Mouse (Mus musculus) right cerebral cortex, adult 2 months (tissue): ENCODE results near the gene H2-K1.
"Not testable (repeated sequence)": the region's sequence is repeated elsewhere in the genome, so short reads cannot be mapped to it uniquely, and the experiment has no call there.

Experiments
- DNase-seq, 2 experiments: peaks; one replicate each; pipeline ENCODE4 v3.0.0; 2021 to 2022; ENCODE audit warnings: low spot score in 2 of 2

The H2-K1 gene

GRCm38 (mm10) chr17:33954646-33955554, 45.2 kb downstream of the H2-K1 start:
- DNase-seq, result no peak

DNA sequence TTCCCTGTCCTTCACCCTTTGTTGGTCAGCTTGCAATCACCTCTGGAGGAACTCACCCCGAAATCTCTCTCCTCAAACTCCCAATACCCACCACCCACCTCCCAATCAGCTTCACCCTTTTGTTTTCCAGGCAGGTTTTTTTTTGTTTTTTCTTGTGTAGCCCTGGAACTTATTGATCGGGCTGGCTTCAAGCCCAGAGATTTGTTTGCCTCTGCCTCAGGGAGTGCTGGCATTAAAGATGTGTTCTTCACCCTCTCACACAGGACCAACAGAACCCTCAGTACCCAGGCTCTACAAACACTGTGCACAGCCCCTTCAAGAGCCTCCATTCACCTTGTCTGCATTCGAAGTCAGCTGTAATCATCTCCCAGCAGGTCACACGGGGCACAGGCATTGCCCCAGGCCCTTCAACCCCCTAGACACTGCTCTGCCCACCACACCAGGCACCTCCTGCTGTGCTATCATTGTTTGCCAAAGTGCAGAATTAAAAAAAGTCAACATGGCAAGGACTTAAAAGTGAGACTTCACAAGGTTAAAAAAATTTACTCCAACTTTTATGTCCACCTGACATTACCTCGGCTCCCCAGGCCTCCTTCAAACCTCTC, 46.1 kb downstream of the H2-K1 start:
- DNase-seq, result no peak

DNA sequence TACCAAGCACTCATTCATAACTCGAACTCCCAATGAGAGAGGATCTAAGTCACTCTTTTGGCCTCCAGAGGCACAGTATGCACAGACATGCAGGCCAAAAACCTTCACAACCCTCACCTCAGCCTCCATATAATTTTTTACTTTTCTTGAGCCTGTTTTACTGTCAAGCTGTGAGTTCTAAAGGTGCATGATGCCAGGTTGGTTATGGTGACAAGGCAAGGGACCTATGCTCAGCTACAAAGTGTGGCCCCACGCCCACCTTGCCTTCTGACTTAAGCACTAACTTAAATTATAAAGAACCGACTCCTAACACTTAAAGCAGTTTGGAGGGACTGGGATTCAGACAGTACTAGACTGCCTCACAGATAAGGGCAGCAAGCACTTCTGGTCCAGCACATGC, 46.8 kb downstream of the H2-K1 start:
- DNase-seq, result no peak

DNA sequence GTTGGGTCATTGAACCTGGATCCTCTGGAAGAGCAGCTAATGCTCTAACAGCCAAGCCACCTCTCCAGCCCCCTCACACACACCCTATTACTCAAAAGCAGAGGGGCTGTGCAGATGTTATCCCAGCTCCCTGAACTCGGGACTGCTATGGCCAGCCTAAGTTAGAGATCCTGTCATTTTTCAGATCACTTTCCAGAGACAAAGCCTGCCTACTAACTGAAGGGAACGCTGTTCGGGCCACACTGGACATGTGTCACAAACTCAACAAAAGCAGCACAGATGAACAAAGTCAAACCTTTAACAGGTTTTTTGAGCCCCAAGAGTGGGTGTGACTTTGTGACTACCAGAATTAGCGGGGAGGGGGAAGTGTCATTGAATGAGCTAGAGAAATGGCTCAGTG, 47.3 kb downstream of the H2-K1 start:
- DNase-seq, result no peak

DNA sequence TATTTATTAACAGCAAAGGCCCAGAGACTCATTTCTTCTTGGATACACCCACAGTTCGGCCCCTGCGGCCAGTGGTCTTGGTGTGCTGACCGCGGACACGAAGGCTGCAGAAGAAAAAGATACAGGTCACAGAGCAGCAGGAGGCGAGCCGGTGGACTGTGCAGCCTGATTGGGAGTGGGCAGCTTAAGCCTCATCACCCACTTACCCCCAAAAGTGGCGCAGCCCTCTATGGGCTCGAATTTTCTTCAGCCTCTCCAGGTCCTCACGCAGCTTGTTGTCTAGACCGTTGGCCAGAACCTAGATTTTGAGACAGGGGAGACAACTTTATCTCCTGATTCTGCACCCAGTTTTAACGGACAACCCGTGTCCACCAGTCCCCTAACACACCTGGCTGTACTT, 48.1 kb downstream of the H2-K1 start:
- not testable (repeated sequence) for DNase-seq

GRCm38 (mm10) chr17:33951021-33951946, 48.9 kb downstream of the H2-K1 start, which contains the start of gene B3galt4:
B3galt4 (minus strand) TSS chr17:33951488.
- peak; percentile 76 to 80 for DNase-seq

DNA sequence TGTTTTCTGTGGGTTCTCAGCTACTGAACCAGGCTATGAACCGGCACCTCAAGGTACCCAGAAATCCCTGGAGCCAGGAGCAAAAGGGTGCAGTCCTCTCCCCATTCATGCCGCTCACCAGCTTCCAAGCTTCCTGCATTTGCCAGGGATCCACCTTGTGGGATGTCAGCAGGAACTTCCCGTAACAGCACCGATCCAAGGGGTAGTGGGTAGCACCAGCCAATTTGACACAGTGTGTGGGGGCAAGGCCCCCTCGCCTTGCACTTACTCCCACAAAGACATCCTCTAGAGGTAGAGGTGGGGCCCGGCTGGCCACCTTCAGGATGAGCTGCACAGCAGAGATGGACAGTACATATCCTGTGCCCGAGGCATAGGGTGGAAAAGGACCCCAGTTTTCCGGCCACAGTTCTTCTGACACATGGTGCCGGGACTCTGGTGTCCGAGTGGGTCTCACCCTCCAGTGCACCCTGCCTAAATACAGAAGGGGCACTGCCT, 50.0 kb downstream of the H2-K1 start:
- no peak for DNase-seq

GRCm38 (mm10) chr17:33948905-33949537, 51.1 kb downstream of the H2-K1 start:
- DNase-seq, result no peak

DNA sequence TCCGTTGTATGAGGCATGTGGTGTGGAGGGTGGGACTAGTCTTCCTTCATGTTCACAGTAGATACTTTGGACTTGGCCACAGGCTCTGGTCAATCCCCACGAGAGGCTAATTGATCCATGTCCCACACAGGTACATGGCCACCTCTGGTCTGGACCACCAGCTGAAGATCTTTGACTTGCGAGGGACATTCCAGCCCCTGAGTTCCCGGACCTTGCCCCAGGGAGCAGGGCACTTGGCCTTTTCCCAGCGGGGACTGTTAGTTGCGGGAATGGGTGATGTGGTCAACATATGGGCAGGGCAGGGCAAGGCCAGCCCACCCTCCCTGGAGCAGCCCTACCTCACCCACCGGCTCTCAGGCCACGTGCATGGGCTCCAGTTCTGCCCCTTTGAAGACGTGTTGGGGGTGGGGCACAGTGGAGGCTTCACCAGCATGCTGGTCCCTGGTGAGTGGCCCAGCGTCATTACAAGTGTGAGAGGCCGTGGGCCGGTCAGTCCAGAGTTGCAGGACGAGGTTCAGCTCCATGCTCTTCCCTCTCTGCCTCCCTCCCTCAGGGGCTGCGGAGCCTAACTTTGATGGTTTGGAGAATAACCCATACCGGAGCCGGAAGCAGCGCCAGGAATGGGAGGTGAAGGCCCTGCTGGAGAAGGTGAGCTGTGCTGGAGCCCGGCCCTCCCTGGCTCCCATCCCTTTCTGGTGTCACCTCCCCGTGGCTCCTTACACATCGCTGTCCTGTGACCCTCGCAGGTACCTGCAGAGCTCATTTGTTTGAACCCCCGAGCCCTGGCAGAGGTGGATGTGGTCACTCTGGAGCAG, 51.9 kb downstream of the H2-K1 start:
- DNase-seq, result no peak

GRCm38 (mm10) chr17:33947430-33948089, 52.6 kb downstream of the H2-K1 start:
- DNase-seq, result no peak
